In genomic region chr9:45828291-45828963, GRCm38 (mm10) we compare ENCODE assay signal across 8 mouse cellular contexts. TPM values are rescaled to one million over a fixed set of nuclear protein-coding genes. Genes with fewer than 3 reads are reported as not detected.
DNase-seq lines count a peak whose midpoint lies in the region; ATAC-seq lines count a peak whose summit lies in the region.

TSS of gene Cep164 (minus strand) at chr9:45828691.

- H3K4me2 ChIP-seq in hindbrain, embryonic 14.5 days (replicated peaks) = peak within 1 kb of the TSS; percentile 65

- WGBS in hindbrain, embryonic 14.5 days = 0% methylated on average over 31 of the region's 31 CpGs

- peak within 1 kb of the TSS; percentile 68 for H3K9ac ChIP-seq in hindbrain, embryonic 14.5 days

- no peaks in the 10 kb centered on the region for H3K36me3 ChIP-seq in hindbrain, embryonic 14.5 days (replicated peaks; ENCODE audit: control insufficient read depth, insufficient read depth)

- DNase-seq in R1 (ENCODE audit: low read depth, low spot score) = peak; percentile 96
- DNase-seq in cerebellum, postnatal 25 days = peak; percentile 89
- DNase-seq in frontal cortex, postnatal 25 days (ENCODE audit: low spot score in 2 of 2) = peak; percentile 72 to 74
- peak; percentile 90 for DNase-seq in hindbrain, embryonic 14.5 days (ENCODE audit: low spot score)
- DNase-seq in layer of hippocampus, postnatal 36 days = peak; percentile 84 to 87
- peak; percentile 95 for DNase-seq in lung, postnatal 36 days
- peak; percentile 94 for DNase-seq in retina, postnatal 1 day
- peak; percentile 80 to 86 for DNase-seq in urinary bladder, adult 18-20 months (ENCODE audit: low spot score in 2 of 2)

- H3K4me3 ChIP-seq in hindbrain, embryonic 14.5 days (replicated peaks; ENCODE audit: low read length) = peak within 1 kb of the TSS; percentile 81

- H3K27ac ChIP-seq in hindbrain, embryonic 14.5 days = peak within 1 kb of the TSS; percentile 16

- H3K4me1 ChIP-seq in hindbrain, embryonic 14.5 days (replicated peaks; ENCODE audit: control insufficient read depth, insufficient read depth, low read length) = peaks cover 6% of the 10 kb centered on the region

- ATAC-seq in hindbrain, embryonic 14.5 days (ENCODE audit: low FRiP score) = peak; percentile 95

- no peaks in the 10 kb centered on the region for H3K9me3 ChIP-seq in hindbrain, embryonic 14.5 days (ENCODE audit: control insufficient read depth, low read length)

- H3K27me3 ChIP-seq in hindbrain, embryonic 14.5 days (ENCODE audit: control insufficient read depth, insufficient read depth, low read length) = no peaks in the 10 kb centered on the region

RNA-seq across cellular contexts. Expression of gene Cep164, which starts in this region (rescaled TPM):
- 8.9 and 11.5 TPM in 2 replicates for polyA plus RNA-seq in hindbrain, embryonic 14.5 days (2014; fragmentation: Nextera tagmentation; extraction: Ambion mirVana)
- 10 to 100 TPM; 11.0 to 12.9 TPM for total RNA-seq in layer of hippocampus, postnatal 36 days (2021)

Comparison
In these comparisons a context has a peak if more than half of its experiments do, and no peak if none do; other contexts are left out.
1. Peak in every context shown above with its lines: DNase-seq, ATAC-seq, H3K4me3 ChIP-seq and H3K27ac ChIP-seq.